ENCODE assay signal across 8 mouse cellular contexts in genomic region chr3:69598261-69599165, GRCm38 (mm10). TPM values are rescaled to one million over a fixed set of nuclear protein-coding genes. Genes with fewer than 3 reads are reported as not detected.
DNase-seq lines count a peak whose midpoint lies in the region; ATAC-seq lines count a peak whose summit lies in the region.

TSS of gene B3galnt1 (minus strand) at chr3:69598960.

- ATAC-seq in hindbrain, embryonic 12.5 days (ENCODE audit: low FRiP score) = peak; percentile 91

- H3K27ac ChIP-seq in hindbrain, embryonic 12.5 days = peak within 1 kb of the TSS; percentile 67

- no peaks in the 10 kb centered on the region for H3K9me3 ChIP-seq in hindbrain, embryonic 12.5 days (replicated peaks)

- under 1% methylated on average over 80 of the region's 99 CpGs for WGBS in hindbrain, embryonic 12.5 days

- no peaks in the 10 kb centered on the region for H3K27me3 ChIP-seq in hindbrain, embryonic 12.5 days

- H3K9ac ChIP-seq in hindbrain, embryonic 12.5 days = peak within 1 kb of the TSS; percentile 86

- no peaks in the 10 kb centered on the region for H3K36me3 ChIP-seq in hindbrain, embryonic 12.5 days

- H3K4me2 ChIP-seq in hindbrain, embryonic 12.5 days (replicated peaks) = peak within 1 kb of the TSS; percentile 70

- peak; percentile 55 for DNase-seq in adipocyte (ENCODE audit: low spot score)
- peak; percentile 84 to 86 for DNase-seq in cerebellum, postnatal 10 days
- DNase-seq in frontal cortex, postnatal 25 days (ENCODE audit: low spot score in 2 of 2) = peak; percentile 35 to 56
- DNase-seq in layer of hippocampus, postnatal 36 days = peak; percentile 60 to 63
- DNase-seq in lung, postnatal 14 days = peak; percentile 64
- peak; percentile 86 for DNase-seq in retina, postnatal 1 day
- DNase-seq in natural killer cell, adult 2 months (ENCODE audit: low spot score in 2 of 2) = no peak

- H3K4me3 ChIP-seq in hindbrain, embryonic 12.5 days = peak within 1 kb of the TSS; percentile 73

- H3K4me1 ChIP-seq in hindbrain, embryonic 12.5 days = peaks cover 4% of the 10 kb centered on the region

RNA-seq across cellular contexts. Expression of gene B3galnt1, which starts in this region (rescaled TPM):
- 51.0 and 53.7 TPM in 2 replicates for polyA plus RNA-seq in hindbrain, embryonic 12.5 days (2016; fragmentation: Nextera tagmentation; extraction: Ambion mirVana)
- total RNA-seq in layer of hippocampus, postnatal 36 days (2021) = 10 to 100 TPM; 42.2 to 43.1 TPM

Comparison
In these comparisons a context has a peak if more than half of its experiments do, and no peak if none do; other contexts are left out.
1. DNase-seq: peak in adipocyte (single experiment), cerebellum, postnatal 10 days (2 of 2), frontal cortex, postnatal 25 days (2 of 2), layer of hippocampus, postnatal 36 days (2 of 2), lung, postnatal 14 days (single experiment) and retina, postnatal 1 day (single experiment); none in natural killer cell, adult 2 months (0 of 2).